Mouse (Mus musculus) megakaryocyte, embryonic 14.5 days (primary cell): ENCODE results near the gene F12.

Experiments used
- FLI1 ChIP-seq: IDR thresholded peaks from 2 replicates; pipeline ENCODE4 v1.6.1; 2012; ENCODE audit warnings: low read length, inconsistent platforms, mixed read lengths
- GATA1 ChIP-seq: IDR thresholded peaks from 3 replicates; pipeline ENCODE4 v1.6.1; 2012; ENCODE audit warnings: mixed read lengths, low read length, inconsistent platforms, borderline replicate concordance

GRCm38 (mm10) chr13:55405783-55406390, 20.7 kb downstream of the F12 start:
- TF ChIP-seq GATA1 (no peak), FLI1 (no peak)
